Mouse (Mus musculus) cerebellum, adult 18-20 months (tissue): ENCODE measurements around the gene Slc10a3.
"Not testable (repeated sequence)": the region's sequence is repeated elsewhere in the genome, so short reads cannot be mapped to it uniquely, and the experiment has no call there.

Experiments used
- DNase-seq, 2 experiments: peaks; one replicate each; pipeline ENCODE4 v3.0.0; 2021

The Slc10a3 gene

GRCm38 (mm10) chrX:74372888-74373549, at the start of gene Slc10a3, which contains the start of gene Ubl4a:
Gene Slc10a3, minus strand, starts transcription at chrX:74373349.
Gene Ubl4a, minus strand, starts transcription at chrX:74373218.
- peak; percentile 75 to 83 for DNase-seq

- DNase-seq: peak; percentile 70 to 73
These were observed 40.2 kb upstream of the Slc10a3 start for GRCm38 (mm10) chrX:74413377-74413776.

- no peak for DNase-seq
These were observed 35.2 kb upstream of the Slc10a3 start for GRCm38 (mm10) chrX:74408340-74408739.

GRCm38 (mm10) chrX:74400136-74400535, 27.0 kb upstream of the Slc10a3 start:
- DNase-seq: no peak

- DNase-seq: peak; percentile 76 to 91
These were observed 19.6 kb upstream of the Slc10a3 start, which contains the start of the genes Fam3a and Ikbkg for GRCm38 (mm10) chrX:74392535-74393443. Gene Fam3a, minus strand, starts transcription at chrX:74393272. Gene Ikbkg, plus strand, starts transcription at chrX:74393290.

GRCm38 (mm10) chrX:74388153-74388552, 15.0 kb upstream of the Slc10a3 start:
- DNase-seq: no peak

- DNase-seq: no peak
These were observed 11.3 kb upstream of the Slc10a3 start for GRCm38 (mm10) chrX:74384451-74384850.

GRCm38 (mm10) chrX:74368209-74368909, 4.8 kb downstream of the Slc10a3 start:
- DNase-seq: peak; percentile 69 to 73

- DNase-seq: no peak
These were observed 5.6 kb downstream of the Slc10a3 start for GRCm38 (mm10) chrX:74367512-74367911.

GRCm38 (mm10) chrX:74359171-74359570, 14.0 kb downstream of the Slc10a3 start:
- DNase-seq: no peak

GRCm38 (mm10) chrX:74357069-74357468, 16.1 kb downstream of the Slc10a3 start:
- not testable (repeated sequence) for DNase-seq

- DNase-seq: peak; percentile 83 to 84
These were observed 19.7 kb downstream of the Slc10a3 start, which contains the start of gene Lage3 for GRCm38 (mm10) chrX:74353467-74353770. Gene Lage3, minus strand, starts transcription at chrX:74353618.

- no peak for DNase-seq
These were observed 20.3 kb downstream of the Slc10a3 start for GRCm38 (mm10) chrX:74352645-74353466.

GRCm38 (mm10) chrX:74330166-74330930, 42.8 kb downstream of the Slc10a3 start:
- peak; percentile 30 to 48 for DNase-seq

GRCm38 (mm10) chrX:74329215-74329671, 43.9 kb downstream of the Slc10a3 start:
- DNase-seq: no peak

- peak; percentile 61 to 74 for DNase-seq
These were observed 44.4 kb downstream of the Slc10a3 start, which contains the start of gene Plxna3 for GRCm38 (mm10) chrX:74328725-74329161. Gene Plxna3, plus strand, starts transcription at chrX:74329066.
